Mouse (Mus musculus) adrenal gland (tissue): ENCODE measurements around the gene Cep89.

Source experiments
- intact Hi-C: fragments of 180-260 bp; cut with DNase I; formaldehyde crosslinking; loops from one replicate; pipeline ENCODE4 v1.15.1; 2025

Cep89 gene

DNA sequence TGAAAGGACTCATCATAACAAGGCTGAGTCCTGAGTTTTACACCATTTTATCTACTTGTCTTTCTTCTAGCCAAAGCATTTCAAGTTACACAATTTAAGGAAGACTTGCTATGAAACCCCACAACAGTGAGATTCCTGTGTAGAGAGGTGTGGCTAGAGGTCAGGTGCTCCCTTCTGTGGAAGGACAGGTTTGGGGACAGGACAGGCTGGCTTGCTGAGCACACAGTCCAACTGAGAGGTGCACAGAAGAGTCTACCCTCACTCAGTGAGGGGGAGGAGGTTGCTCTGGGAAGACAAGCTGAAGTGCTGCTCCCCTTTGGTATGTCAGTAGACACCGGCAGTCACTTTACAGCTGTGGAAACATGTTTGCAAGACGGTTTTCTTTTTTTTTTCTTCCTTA, 79.6 kb downstream of the Cep89 start:
- intact Hi-C loops = no loop called here

DNA sequence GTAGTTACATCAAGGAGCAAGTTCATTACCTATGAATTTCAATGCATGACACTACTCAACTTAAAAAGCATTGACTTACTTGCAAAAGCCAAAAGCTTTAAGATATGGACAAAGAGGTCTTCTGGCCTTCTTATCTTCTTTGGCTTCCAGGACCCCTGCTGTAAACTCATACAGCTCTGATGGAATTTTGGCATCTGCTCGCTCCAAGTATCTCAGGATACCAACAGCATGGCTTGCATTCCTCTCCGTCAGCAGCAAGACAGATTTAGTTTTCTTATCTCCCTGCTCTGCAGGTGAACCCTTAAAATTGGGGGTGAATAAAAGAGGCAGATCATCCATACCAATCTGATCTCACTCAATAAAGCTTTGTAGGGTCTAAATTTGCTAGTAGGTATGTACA, 88.3 kb downstream of the Cep89 start:
- intact Hi-C loops = no loop called here

DNA sequence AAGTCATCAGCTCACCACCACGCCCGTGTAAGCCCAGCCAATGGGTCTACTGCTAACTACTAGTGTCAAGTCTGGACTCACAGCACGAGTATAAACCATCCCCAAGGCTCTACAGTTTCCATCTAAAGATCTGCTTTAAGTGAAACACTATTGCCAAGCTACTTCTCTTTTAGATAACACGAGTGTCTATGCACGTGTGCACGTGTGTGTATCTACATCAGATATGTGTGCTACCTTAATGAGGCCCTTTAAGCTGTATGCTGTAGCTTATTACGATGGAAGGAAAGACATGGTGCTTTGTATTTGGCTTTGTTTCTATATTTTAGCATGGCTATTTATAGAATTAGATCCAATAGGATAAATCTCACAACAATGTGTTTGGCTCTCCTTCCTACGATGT, 89.7 kb downstream of the Cep89 start:
- intact Hi-C loops = no loop called here
